Mouse (Mus musculus): ENCODE measurements at regions not wholly inside any gene's neighbourhood (a gene's known extent, or its start where the extent isn't known, plus 50 kb on each side); places are given as distances from the start of the nearest gene placed in this dataset.

GRCm38 (mm10) chr9:14108798-14109197 lies 166.1 kb upstream of the Sesn3 start:
- Histone ChIP-seq H3K36me3 (ENCODE audit: control insufficient read depth, insufficient read depth, low read length) (no peaks in the 10 kb centered on the region), H3K27me3 (ENCODE audit: control insufficient read depth, insufficient read depth, low read length) (no peaks in the 10 kb centered on the region), H3K27ac (ENCODE audit: low read depth, low read length) (no peak overlapping the region), H3K4me2 (replicated peaks; ENCODE audit: low read depth, low read length) (no peak overlapping the region), H3K9me3 (ENCODE audit: control insufficient read depth, low read length) (no peaks in the 10 kb centered on the region), H3K4me1 (replicated peaks; ENCODE audit: control insufficient read depth, insufficient read depth, low read length) (0 out of 2 replicates have a peak, but pooled peaks cover 3% of the 10 kb centered on the region), H3K9ac (ENCODE audit: low read depth, low read length) (no peak overlapping the region), H3K4me3 (ENCODE audit: low read depth, low read length) (no peak overlapping the region)
- no peak for DNase-seq (ENCODE audit: low spot score)
- 88% methylated on average over 4 of the region's 4 CpGs for WGBS
- no peak for ATAC-seq (ENCODE audit: low FRiP score)

- H3K36me3 ChIP-seq (ENCODE audit: control insufficient read depth, insufficient read depth, low read length): no peaks in the 10 kb centered on the region
- no peak for ATAC-seq (ENCODE audit: low FRiP score)
- no peak overlapping the region for H3K27ac ChIP-seq (ENCODE audit: low read depth, low read length)
- DNase-seq (ENCODE audit: low spot score): no peak
- no peaks in the 10 kb centered on the region for H3K9me3 ChIP-seq (ENCODE audit: control insufficient read depth, low read length)
- no peak overlapping the region for H3K4me3 ChIP-seq (ENCODE audit: low read depth, low read length)
- no peak overlapping the region for H3K4me2 ChIP-seq (replicated peaks; ENCODE audit: low read depth, low read length)
- 85% methylated on average over 4 of the region's 4 CpGs for WGBS
- H3K9ac ChIP-seq (ENCODE audit: low read depth, low read length): no peak overlapping the region
- H3K27me3 ChIP-seq (ENCODE audit: control insufficient read depth, insufficient read depth, low read length): no peaks in the 10 kb centered on the region
- H3K4me1 ChIP-seq (replicated peaks; ENCODE audit: control insufficient read depth, insufficient read depth, low read length): 0 out of 2 replicates have a peak, but pooled peaks cover 3% of the 10 kb centered on the region
Observed at GRCm38 (mm10) chr9:14109492-14109891, 165.4 kb upstream of the Sesn3 start.

- Histone ChIP-seq H3K4me3 (ENCODE audit: low read depth, low read length) (no peak overlapping the region), H3K9me3 (ENCODE audit: control insufficient read depth, low read length) (no peaks in the 10 kb centered on the region), H3K27me3 (ENCODE audit: control insufficient read depth, insufficient read depth, low read length) (no peaks in the 10 kb centered on the region), H3K27ac (ENCODE audit: low read depth, low read length) (no peak overlapping the region), H3K9ac (ENCODE audit: low read depth, low read length) (no peak overlapping the region), H3K4me2 (replicated peaks; ENCODE audit: low read depth, low read length) (no peak overlapping the region), H3K4me1 (replicated peaks; ENCODE audit: control insufficient read depth, insufficient read depth, low read length) (0 out of 2 replicates have a peak, but pooled peaks cover 3% of the 10 kb centered on the region), H3K36me3 (ENCODE audit: control insufficient read depth, insufficient read depth, low read length) (no peaks in the 10 kb centered on the region)
- WGBS: 26% methylated on average over 2 of the region's 2 CpGs
- DNase-seq (ENCODE audit: low spot score) (no peak), ATAC-seq (ENCODE audit: low FRiP score) (no peak)
Observed at GRCm38 (mm10) chr9:14111713-14112112, 163.2 kb upstream of the Sesn3 start.

- Histone ChIP-seq H3K36me3 (ENCODE audit: control insufficient read depth, insufficient read depth, low read length) (no peaks in the 10 kb centered on the region), H3K9ac (ENCODE audit: low read depth, low read length) (no peak overlapping the region), H3K4me3 (ENCODE audit: low read depth, low read length) (no peak overlapping the region), H3K27me3 (ENCODE audit: control insufficient read depth, insufficient read depth, low read length) (no peaks in the 10 kb centered on the region), H3K4me1 (replicated peaks; ENCODE audit: control insufficient read depth, insufficient read depth, low read length) (0 out of 2 replicates have a peak, but pooled peaks cover 3% of the 10 kb centered on the region), H3K4me2 (replicated peaks; ENCODE audit: low read depth, low read length) (no peak overlapping the region), H3K9me3 (ENCODE audit: control insufficient read depth, low read length) (no peaks in the 10 kb centered on the region), H3K27ac (ENCODE audit: low read depth, low read length) (no peak overlapping the region)
- no peak for ATAC-seq (ENCODE audit: low FRiP score)
- 91% methylated on average over 3 of the region's 3 CpGs for WGBS
- DNase-seq (ENCODE audit: low spot score): no peak
Observed at GRCm38 (mm10) chr9:14115521-14115920, 159.3 kb upstream of the Sesn3 start.

GRCm38 (mm10) chr9:14116097-14116840 lies 158.6 kb upstream of the Sesn3 start:
- H3K4me3 ChIP-seq (ENCODE audit: low read depth, low read length): no peak overlapping the region
- no peak overlapping the region for H3K27ac ChIP-seq (ENCODE audit: low read depth, low read length)
- no peak overlapping the region for H3K9ac ChIP-seq (ENCODE audit: low read depth, low read length)
- no peaks in the 10 kb centered on the region for H3K27me3 ChIP-seq (ENCODE audit: control insufficient read depth, insufficient read depth, low read length)
- no peaks in the 10 kb centered on the region for H3K9me3 ChIP-seq (ENCODE audit: control insufficient read depth, low read length)
- WGBS: 79% methylated on average over 8 of the region's 8 CpGs
- no peak for ATAC-seq (ENCODE audit: low FRiP score)
- H3K4me1 ChIP-seq (replicated peaks; ENCODE audit: control insufficient read depth, insufficient read depth, low read length): 0 out of 2 replicates have a peak, but pooled peaks cover 3% of the 10 kb centered on the region
- no peak overlapping the region for H3K4me2 ChIP-seq (replicated peaks; ENCODE audit: low read depth, low read length)
- H3K36me3 ChIP-seq (ENCODE audit: control insufficient read depth, insufficient read depth, low read length): no peaks in the 10 kb centered on the region
- DNase-seq (ENCODE audit: low spot score): no peak

- Histone ChIP-seq H3K27ac (ENCODE audit: low read depth, low read length) (no peak overlapping the region), H3K4me3 (ENCODE audit: low read depth, low read length) (no peak overlapping the region), H3K4me1 (replicated peaks; ENCODE audit: control insufficient read depth, insufficient read depth, low read length) (no peaks in the 10 kb centered on the region), H3K9me3 (ENCODE audit: control insufficient read depth, low read length) (no peaks in the 10 kb centered on the region), H3K9ac (ENCODE audit: low read depth, low read length) (no peak overlapping the region), H3K36me3 (ENCODE audit: control insufficient read depth, insufficient read depth, low read length) (no peaks in the 10 kb centered on the region), H3K4me2 (replicated peaks; ENCODE audit: low read depth, low read length) (no peak overlapping the region), H3K27me3 (ENCODE audit: control insufficient read depth, insufficient read depth, low read length) (no peaks in the 10 kb centered on the region)
- 89% methylated on average over 5 of the region's 5 CpGs for WGBS
- DNase-seq (ENCODE audit: low spot score): no peak
- no peak for ATAC-seq (ENCODE audit: low FRiP score)
Observed at GRCm38 (mm10) chr9:14133372-14133771, 141.5 kb upstream of the Sesn3 start.

GRCm38 (mm10) chr9:14134894-14135450 lies 139.9 kb upstream of the Sesn3 start:
- Histone ChIP-seq H3K4me3 (ENCODE audit: low read depth, low read length) (no peak overlapping the region), H3K36me3 (ENCODE audit: control insufficient read depth, insufficient read depth, low read length) (no peaks in the 10 kb centered on the region), H3K27me3 (ENCODE audit: control insufficient read depth, insufficient read depth, low read length) (no peaks in the 10 kb centered on the region), H3K4me1 (replicated peaks; ENCODE audit: control insufficient read depth, insufficient read depth, low read length) (no peaks in the 10 kb centered on the region), H3K9me3 (ENCODE audit: control insufficient read depth, low read length) (no peaks in the 10 kb centered on the region), H3K4me2 (replicated peaks; ENCODE audit: low read depth, low read length) (no peak overlapping the region), H3K9ac (ENCODE audit: low read depth, low read length) (no peak overlapping the region), H3K27ac (ENCODE audit: low read depth, low read length) (no peak overlapping the region)
- no peak for DNase-seq (ENCODE audit: low spot score)
- ATAC-seq (ENCODE audit: low FRiP score): no peak
- 75% methylated on average over 6 of the region's 6 CpGs for WGBS

- no peak overlapping the region for H3K4me2 ChIP-seq (replicated peaks; ENCODE audit: low read depth, low read length)
- 90% methylated on average over 4 of the region's 4 CpGs for WGBS
- ATAC-seq (ENCODE audit: low FRiP score) (no peak), DNase-seq (ENCODE audit: low spot score) (no peak)
- H3K4me3 ChIP-seq (ENCODE audit: low read depth, low read length): no peak overlapping the region
- no peak overlapping the region for H3K27ac ChIP-seq (ENCODE audit: low read depth, low read length)
- H3K9ac ChIP-seq (ENCODE audit: low read depth, low read length): no peak overlapping the region
- H3K4me1 ChIP-seq (replicated peaks; ENCODE audit: control insufficient read depth, insufficient read depth, low read length): no peaks in the 10 kb centered on the region
- no peaks in the 10 kb centered on the region for H3K36me3 ChIP-seq (ENCODE audit: control insufficient read depth, insufficient read depth, low read length)
- no peaks in the 10 kb centered on the region for H3K27me3 ChIP-seq (ENCODE audit: control insufficient read depth, insufficient read depth, low read length)
- no peaks in the 10 kb centered on the region for H3K9me3 ChIP-seq (ENCODE audit: control insufficient read depth, low read length)
Observed at GRCm38 (mm10) chr9:14141321-14141720, 133.5 kb upstream of the Sesn3 start.

GRCm38 (mm10) chr9:14143988-14144387 lies 130.9 kb upstream of the Sesn3 start:
- DNase-seq (ENCODE audit: low spot score): no peak
- no peak overlapping the region for H3K4me3 ChIP-seq (ENCODE audit: low read depth, low read length)
- no peak overlapping the region for H3K9ac ChIP-seq (ENCODE audit: low read depth, low read length)
- H3K4me1 ChIP-seq (replicated peaks; ENCODE audit: control insufficient read depth, insufficient read depth, low read length): no peaks in the 10 kb centered on the region
- WGBS: 68% methylated on average over 2 of the region's 2 CpGs
- H3K27ac ChIP-seq (ENCODE audit: low read depth, low read length): no peak overlapping the region
- H3K4me2 ChIP-seq (replicated peaks; ENCODE audit: low read depth, low read length): no peak overlapping the region
- no peaks in the 10 kb centered on the region for H3K27me3 ChIP-seq (ENCODE audit: control insufficient read depth, insufficient read depth, low read length)
- ATAC-seq (ENCODE audit: low FRiP score): no peak
- H3K36me3 ChIP-seq (ENCODE audit: control insufficient read depth, insufficient read depth, low read length): no peaks in the 10 kb centered on the region
- H3K9me3 ChIP-seq (ENCODE audit: control insufficient read depth, low read length): no peaks in the 10 kb centered on the region
